Mouse (Mus musculus) kidney, postnatal 25 days (tissue): Measurements from ENCODE around the gene Necab2.
A peak's percentile ranks its signal among the peaks of the same experiment; 100 is the strongest.

Experiments
- DNase-seq, 2 experiments: peaks; one replicate each; pipeline ENCODE4 v3.0.0; 2021; ENCODE audit warnings: mixed read lengths in 2 of 2

Necab2 gene

DNA sequence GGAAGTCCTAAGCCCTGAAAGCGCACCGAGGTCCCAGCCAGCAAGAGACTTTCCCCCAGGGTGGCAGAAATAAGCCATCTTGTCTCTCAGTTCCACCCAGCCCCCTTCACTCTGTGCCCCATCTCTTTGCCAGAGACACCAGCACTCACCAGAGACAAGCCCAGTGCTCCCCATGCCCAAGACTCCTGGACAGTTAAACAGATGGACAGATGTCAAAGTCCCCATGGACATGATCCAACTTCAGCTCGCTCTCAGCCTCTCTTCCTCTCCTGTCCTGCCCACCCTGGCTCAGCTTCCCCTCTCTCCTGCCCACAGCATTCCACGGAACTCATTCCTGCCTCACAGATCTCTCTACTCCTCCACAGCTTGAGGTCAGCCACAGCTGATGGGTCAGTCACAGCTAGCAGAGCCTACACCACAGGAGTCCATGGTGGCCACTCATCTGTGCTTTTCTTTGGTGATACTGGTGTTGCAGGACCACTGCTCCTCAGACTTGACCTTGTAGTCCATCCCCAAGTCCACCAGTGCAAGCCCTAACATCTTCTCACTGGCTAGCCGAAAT, 17.7 kb upstream of the Necab2 start:
- peak; percentile 41 to 70 for DNase-seq

DNA sequence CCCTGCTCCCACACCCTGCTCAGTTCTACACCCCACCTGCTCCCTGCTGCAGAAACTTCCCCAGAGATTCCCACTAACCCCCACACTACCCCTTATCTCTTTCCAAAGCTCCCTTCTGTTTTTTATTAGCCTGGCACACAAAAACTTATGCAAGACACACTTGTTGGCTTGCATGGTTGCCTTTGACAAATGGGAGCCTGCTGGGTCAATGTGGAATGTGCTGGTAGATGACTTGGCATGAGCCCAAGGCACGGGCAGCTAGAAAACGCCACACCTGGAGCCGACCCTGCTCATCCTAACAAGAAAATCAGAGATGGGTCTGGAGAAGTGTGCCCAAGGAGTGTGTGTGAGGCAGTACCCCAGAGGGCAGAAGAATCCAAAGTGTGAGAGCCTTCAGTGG, 17.0 kb upstream of the Necab2 start:
- DNase-seq: peak; percentile 69 to 81

DNA sequence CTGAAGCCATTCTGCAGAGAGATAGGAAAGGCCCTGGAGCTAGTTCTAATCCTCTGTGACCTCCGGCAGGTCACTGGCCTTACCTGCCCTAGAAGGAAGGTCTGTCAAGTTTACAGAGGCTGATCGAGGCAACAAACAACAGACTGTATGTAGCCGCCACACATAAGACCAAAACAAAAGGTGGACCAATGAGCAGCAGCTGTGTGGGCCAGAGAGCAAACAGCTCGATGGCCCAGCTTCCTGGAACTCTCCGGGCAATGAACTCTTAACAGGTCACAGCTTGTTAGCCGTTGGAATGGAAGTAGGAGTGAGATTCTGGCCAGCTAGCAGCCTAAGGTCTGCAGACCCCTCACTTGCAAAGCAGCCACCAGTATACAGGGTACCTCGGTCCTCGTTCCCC, 16.3 kb upstream of the Necab2 start:
- peak in 1 of 2 experiments; percentile 73 for DNase-seq

DNA sequence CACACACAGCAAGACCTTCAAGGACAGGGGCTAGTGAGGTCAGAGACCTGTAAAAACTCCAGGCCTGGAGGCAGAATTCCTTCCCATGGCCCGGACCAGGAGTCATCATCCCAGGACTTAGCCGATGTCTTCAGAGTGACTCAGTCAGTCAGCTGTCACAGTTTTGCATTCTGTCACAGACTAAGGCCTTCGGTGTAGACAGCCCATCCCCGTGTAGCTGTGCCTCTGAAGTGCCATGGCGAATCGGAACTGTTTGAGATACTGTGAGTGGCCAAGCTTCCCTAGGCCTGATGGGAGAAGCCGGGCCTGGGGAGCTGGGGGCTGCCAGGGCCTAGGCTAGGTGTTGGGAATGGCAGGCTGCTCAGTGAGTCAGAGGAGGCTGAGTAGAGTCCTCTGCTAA, 15.8 kb upstream of the Necab2 start:
- DNase-seq: no peak

DNA sequence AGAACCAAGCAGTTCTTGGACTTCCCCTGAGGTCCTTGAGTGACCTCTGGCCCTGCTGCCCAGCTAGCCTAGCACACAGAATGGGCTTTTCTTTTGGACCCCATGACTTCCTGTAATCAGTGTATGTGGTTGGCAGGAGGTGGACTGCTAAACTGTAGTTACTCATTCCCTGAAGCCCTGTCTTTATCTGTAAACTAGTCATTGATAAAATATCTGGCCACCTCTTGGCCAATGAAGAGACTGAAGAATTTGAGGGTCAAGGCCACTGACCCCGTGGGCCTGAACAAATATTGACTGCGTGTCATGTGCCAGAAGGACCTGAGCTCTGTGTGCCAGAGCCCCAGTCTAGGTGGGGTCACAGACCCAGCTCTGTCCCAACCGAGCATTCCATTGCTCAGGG, 14.1 kb upstream of the Necab2 start:
- DNase-seq: peak in 1 of 2 experiments; percentile 58

DNA sequence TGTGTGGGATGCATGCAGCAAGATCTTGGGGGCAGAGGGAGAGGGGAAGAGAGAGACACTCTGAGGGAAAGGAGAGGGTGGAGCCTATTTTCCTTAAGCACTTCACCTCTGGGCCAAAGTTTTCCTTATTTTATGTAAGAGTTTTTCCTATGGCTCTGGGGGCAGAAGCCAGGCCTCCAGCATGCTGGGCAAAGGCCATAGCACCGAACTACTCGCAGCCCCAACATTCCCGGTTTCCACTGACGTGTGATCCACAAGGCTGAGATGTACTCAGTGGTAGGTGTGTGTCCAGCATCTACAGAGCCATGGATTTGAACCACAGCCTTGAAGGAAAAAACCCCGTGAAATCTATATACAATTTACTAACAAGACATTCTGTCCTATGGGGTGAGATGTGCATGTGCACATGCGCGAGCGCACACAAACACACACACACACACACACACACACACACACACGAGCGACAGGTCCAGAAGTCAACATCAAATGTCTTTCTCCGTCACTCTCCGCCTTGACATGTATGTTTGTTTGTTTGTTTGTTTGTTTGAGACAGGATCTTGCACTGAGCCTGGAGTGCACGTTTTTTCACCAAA, 12.8 kb upstream of the Necab2 start, which contains the start of gene Osgin1:
TSS of gene Osgin1 (plus strand) at position 543 of the 593 bp plus-strand sequence.
- peak in 1 of 2 experiments; percentile 81 for DNase-seq

DNA sequence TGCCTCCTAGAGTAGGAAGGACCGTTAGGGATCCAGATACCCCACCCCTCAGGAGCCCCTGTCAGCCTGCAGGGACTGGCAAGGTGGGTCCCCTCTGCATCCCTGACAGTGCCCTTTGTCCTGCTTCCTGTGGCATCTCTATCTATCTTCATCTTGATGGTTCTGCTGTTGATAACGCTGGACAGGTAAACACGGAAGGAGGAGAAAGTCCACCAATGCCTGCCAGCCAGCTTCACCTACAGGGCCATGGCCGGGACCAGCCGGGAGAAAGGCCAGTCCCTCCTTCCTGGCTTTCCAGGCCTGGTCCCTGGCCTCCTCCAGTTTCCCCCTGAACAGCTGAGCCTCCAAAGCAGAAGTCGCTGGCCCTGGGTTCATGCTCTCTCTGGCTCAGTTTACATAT, 11.9 kb upstream of the Necab2 start:
- DNase-seq: peak in 1 of 2 experiments; percentile 32

DNA sequence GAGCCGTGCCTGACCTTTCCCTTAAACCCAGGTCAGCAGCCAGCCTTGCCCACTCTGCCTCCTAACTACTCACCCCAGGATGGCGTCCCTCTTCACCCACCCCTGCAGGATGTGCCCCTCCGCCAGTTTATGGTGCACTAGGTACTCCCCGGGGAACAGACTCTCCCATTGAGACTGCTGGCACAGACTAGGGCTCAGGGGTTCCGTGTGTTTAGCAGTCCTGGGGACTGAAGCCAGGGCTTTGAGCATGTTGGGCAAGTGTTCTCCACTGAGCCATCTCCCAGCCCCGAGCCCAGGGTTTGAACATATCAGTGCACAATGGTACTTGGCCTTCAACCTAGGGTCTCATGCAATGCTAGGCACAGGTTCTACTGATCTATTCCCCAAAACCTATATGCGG, 11.0 kb upstream of the Necab2 start:
- peak in 1 of 2 experiments; percentile 36 for DNase-seq

DNA sequence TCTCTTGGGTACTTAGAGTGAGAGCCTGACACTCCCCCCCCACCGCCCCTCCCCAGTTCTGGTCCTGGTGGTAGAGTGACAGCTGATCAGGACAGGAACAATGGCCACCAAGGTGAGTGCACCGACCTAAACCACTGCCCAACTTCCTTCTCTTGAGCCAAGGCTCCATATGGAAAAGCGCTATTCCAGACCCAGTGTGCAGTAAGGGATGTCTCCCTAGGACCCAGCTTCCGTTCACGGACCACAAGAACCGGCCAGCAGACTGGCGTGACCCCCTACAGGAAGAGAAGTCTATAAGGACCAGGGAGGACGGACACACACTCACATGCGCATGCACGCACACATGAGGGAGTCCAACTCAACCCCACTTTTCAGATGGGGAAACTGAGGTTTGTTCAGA, 10.2 kb upstream of the Necab2 start:
- DNase-seq: peak in 1 of 2 experiments; percentile 37

DNA sequence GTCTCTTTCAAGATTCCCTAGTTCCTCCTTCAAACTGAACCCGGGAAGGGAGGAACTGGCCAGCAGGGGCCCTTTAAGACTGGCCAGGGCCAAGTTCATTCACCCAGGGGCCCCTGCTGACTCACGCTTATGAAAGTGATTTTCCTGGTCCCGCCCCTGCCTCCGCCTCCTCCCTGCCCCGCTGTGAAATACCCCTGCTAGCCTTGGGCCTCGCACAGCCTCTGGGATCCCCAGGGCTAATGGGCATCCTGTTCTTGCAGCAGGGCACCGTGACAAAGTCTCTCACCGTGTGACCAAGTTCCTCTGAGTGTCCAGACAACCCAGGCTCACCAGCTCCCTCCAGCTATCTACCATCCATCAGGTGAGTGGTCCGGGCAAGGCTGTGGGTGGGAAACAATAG, 9.6 kb upstream of the Necab2 start:
- DNase-seq: peak; percentile 92 to 95

DNA sequence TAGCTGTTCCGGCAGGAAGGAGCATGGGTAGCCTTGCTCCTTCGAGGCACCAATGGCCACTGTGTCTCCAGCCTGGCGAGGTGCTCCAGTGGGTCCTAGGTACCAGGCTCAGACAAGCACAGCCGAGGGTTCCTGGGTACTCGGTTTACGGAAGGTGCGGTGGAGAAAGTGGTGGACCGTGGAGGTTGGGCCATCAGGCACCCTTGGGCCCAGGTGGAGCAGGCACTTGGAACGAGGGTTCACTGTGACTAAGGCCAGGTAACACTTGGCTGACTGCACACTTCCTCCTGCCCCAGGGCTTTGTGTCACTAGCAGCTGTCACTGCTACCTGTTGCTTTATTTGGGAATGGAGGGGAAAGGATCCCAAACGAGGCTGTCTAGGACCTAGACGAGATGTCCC, 9.0 kb upstream of the Necab2 start:
- peak; percentile 44 to 70 for DNase-seq

DNA sequence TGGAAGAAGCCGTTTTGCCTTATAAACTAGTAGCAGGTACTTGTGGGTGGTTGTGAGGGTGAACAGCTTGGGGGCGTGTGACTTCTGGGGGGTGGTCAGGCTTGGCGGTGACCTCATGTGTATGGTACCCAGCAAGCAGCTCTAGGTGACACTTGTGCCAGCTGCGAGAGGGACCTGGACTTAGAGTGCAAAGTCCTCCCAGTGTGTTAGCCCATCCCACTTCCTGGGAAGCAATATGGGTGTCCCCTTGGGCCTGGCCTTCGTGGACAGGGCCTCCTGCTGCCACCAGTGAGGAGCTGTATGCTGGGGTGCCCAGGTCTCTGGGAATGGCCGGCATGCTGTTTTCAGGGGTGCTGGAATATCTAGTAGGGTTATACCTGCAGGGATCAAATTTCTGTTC, 7.6 kb upstream of the Necab2 start:
- peak; percentile 49 to 81 for DNase-seq

DNA sequence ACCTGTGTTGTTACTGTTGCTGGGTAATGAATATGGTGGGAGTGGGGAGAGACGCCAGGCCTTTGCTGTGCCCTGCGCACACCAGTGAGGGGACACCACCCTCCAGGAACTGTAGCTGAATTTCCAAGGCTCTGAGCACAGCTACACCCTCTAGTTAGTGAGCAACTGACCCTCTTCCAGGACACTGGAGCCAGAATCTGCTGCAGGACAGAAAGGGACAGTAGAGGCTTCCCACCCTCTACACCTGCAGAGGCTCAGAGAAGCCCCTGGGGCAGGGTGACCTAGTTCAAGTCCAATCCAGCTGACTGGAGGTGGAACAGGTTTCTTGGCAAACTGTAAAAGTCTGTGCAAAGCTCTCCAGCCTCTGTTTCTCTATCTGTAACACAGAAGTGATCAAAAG, 7.1 kb upstream of the Necab2 start:
- DNase-seq: peak in 1 of 2 experiments; percentile 34

DNA sequence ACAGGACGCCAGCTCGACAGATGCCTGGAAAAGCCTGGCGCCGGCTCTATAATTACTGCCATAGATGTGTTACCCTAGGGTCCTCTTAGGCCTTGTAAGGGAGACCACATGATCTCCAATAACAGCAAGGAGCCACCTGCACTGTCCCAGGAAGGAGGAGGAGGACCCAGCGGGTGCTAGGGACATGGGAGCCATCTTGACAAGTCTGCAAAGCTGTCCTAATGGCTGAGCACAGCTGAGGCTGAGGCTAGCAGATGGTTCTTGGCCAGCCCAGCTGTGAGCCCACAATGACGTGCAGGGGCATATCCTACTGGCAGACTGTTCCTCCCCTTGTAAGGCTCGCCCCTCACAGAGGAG, 6.6 kb upstream of the Necab2 start:
- DNase-seq: no peak

DNA sequence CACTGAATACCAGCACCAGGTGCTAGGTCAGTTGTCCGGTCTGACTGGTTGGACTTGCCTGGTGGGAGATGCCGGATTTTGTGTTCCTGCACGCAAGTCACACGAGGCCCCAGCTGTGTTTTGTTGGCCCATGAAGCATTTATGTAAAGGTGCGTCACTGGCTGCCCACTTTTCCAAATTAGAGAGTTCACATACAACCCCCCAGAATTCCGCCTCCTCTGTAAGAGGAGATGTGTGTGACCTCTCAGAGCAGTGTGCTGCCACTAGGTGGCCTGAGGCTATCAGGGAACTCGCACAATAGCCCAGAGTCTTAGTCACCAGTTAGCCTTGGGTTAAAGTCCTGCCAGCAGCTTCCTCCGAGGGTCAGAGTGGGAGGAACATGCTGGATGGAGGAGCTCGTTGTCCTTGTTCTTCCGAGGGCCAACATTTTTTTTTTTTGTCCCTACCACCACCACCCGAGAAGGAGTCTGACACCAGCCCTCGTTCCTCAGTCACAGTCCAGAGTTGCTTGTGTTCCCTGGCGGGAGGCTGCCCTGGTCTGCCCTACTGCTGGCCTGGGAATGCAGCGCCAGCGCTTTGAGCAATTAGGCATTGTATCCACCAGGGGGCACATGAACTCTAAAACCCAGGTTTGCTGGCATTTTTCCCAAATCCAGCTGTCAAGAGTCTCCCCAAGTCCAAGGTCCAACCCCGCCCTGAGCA, 6.1 kb upstream of the Necab2 start:
- peak; percentile 92 to 94 for DNase-seq

DNA sequence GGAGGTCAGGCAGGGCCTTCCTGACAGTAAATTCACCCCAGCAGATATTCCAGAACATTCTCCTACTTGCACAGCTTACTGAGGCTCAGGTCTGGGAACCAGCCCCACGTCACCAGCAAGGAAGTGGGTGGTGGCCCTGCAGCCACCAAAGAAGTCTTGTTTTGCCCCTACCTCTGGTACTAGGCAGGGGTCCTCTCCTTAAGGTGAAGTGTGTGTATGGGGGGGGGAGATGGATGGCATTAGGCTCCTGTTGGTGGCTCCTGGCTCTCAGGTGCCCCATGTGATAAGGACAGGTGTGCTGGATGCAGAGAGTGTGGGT, 5.6 kb upstream of the Necab2 start:
- DNase-seq: no peak

DNA sequence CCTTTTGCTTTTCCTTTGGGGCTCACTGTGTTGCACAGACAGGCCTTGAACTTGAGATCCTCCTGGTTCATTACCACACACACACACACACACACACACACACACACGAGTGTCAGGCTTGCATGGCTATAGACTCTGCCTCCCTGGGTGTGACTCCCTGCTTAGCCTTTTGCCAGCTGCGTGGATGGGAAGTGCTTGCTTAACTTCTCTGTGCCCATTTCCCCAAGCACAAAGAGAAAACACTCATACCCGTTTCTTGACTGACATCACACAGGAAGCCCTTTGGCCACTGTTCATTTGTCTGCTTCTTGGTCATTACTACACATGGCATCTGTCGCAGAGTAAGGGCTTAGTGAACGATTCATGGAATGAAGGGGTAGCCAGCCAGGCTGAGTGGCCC, 4.5 kb upstream of the Necab2 start:
- no peak for DNase-seq

DNA sequence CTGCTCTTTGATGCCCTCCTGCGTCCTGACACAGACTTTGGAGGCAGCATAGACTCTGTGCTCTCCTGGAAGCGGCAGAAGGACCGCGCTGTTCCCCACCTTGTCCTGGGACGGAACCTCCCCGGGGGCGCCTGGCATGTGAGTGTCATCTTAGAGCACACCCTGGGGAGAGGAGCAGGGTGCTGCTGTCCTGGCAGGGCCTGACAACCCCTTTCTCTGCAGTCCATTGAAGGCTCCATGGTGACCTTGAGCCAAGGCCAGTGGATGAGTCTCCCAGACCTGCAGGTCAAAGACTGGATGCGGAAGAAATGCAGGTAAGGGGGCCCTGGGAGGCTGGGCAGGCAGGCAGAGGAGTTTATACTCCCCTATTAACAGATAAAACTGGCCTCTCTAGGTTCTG, 3.5 kb upstream of the Necab2 start:
- DNase-seq: no peak

DNA sequence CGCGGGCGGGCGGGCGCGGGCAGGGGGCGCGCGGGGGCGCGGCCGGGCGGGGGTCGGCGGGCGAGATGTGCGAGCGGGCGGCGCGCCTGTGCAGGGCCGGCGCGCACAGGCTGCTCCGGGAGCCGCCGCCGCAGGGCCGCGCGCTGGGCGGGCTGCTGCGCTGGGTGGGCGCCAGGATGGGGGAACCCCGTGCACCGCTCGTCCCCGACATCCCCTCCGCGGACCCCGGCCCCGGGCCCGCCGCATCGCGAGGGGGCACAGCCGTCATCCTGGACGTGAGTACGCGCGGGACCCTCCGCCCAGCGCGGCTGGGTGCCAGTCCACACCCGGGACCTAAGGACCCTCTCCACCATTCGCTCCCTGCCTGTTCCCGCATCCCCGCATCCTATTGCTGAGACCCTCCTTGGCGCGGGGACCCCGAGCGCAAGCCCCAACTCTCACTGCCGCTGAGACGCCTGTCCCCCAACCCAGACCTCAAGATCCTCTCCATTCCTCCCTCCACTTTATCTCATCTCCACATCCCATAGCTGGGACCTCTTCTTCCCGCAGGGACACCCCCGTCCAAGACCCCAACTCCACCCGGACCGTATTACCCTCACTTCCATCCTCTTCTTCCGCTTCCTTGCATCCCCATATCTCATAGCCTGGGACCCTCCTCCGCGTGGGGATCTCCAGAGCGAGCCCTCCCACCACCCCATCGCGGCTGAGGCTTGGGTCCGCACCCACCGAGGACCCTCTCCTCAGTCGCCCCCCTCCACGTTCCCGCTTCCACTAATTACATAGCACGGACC, 666 bp downstream of the Necab2 start:
- no peak for DNase-seq

DNA sequence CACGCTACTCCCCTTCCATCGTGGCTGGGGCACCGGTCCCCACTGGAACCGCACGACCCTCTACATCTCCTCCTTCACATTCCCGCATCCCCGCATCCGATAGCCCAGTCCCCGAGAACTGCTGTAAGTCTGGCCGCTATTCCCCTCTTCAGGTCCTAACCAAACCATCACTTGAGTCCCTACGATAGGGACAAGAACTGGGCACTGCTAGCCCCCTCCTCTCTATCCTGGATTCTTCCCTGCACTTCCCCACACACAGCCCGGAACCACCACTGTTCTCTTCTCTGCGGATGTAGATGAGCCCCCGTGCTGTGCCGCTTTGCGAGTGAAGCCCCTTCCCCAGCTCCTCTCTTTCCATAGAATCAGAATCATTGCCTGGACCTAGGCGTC, 1.3 kb downstream of the Necab2 start:
- DNase-seq: no peak

DNA sequence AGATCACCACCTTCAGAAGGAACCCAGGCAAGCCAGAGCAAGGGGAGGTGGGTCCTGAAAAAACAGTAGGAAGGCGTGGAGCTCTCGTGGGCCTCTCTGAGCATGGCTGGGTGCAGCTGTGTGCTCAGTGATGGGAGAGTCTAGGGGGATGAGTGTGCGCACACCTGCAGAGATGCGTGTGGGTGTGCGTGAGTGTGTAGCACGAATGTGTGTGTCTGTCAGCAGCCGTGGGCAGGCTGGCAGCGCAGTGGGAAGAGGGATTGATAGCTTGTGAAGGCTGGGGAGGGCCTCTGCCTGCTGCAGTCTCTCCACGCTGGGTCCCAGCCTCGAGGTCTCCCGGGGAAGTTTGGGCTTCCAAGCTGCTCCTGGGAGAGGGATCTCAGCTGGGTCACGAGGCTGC, 3.1 kb downstream of the Necab2 start:
- no peak for DNase-seq

DNA sequence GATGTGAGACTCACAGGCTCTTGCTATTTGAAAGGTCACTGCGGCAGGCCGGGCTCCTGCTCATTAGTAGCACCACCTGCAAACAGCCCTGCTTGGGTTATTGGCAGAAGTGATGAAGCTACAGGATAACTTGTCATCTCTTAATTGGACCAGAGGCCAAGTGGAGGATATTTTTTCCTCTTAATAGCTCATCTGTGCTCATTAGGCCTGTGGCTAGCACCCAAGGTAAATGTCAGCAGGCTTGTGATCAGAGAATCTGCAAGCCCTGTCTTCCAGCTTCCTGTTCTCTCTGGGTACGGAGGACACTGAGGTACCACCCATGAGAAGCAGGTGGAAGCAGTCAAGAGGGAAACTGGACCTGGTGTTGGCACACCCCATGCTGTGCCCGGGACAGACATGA, 4.6 kb downstream of the Necab2 start:
- DNase-seq: no peak

DNA sequence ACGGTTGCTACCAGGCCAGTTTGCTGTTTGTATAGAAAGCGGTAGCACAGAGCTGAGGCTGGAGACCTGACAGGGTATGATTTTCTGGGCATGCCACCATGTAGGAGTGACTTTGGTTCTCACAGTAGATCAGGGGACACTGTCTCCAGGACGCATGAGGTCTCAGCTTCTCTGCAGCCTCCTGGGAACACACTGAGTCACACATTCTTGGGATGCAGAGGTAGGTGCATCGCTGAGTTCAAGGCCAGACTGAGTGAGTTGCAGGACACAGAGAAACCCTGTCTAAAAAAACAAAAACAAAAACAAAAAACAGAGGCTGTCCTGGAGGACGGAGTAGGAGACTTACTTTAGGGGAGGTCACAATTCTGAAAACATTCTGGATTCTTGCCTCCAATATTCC, 6.4 kb downstream of the Necab2 start:
- no peak for DNase-seq

DNA sequence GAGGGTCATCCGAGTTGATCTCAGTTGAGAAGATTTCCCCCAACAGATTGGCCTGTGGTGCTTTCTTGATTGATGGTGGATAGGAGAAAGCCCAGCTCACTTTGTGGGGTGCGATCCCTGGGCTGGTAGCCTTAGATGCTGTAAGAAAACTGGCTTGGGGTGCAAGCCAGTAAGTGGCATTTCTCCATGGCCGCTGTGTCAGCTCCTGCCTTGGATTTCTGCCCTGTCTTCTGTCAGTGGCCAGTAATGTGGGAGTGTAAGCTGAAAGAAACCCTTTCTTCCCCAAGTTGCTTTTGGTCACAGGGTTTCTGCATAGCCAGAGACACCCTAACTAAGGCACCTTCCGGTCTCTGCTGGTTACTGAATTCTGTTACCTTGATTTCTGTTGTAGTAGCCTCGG, 9.5 kb downstream of the Necab2 start:
- DNase-seq: no peak
